Mouse (Mus musculus) liver, adult 2 months (tissue): Measurements from ENCODE around the gene Cdca7. TPM values are rescaled to one million over a fixed set of nuclear protein-coding genes. Genes with fewer than 3 reads are reported as not detected.

Experiments
- DNase-seq: peaks from one replicate; pipeline ENCODE4 v3.0.0-alpha.2; 2011; ENCODE audit warnings: low read depth, low spot score; ENCODE audit errors: extremely low read depth
- H3K27ac ChIP-seq: fragments of 200-500 bp; replicated peaks from 2 replicates; pipeline ENCODE4 v1.5.1; 2012; ENCODE audit warnings: low read depth, mild to moderate bottlenecking, control low read depth, inconsistent platforms, low read length; ENCODE audit not compliant: insufficient read depth
- H3K27me3 ChIP-seq: fragments of 200-500 bp; 2 replicates; pipeline ENCODE4 v1.6.1; 2012; ENCODE audit warnings: mild to moderate bottlenecking, moderate library complexity, low read length, inconsistent platforms; ENCODE audit not compliant: control insufficient read depth, insufficient read depth
- H3K36me3 ChIP-seq: fragments of 200-500 bp; 2 replicates; pipeline ENCODE4 v1.6.1; 2012; ENCODE audit warnings: low read length, inconsistent platforms; ENCODE audit not compliant: control insufficient read depth, insufficient read depth
- H3K4me1 ChIP-seq: fragments of 200-500 bp; 2 replicates; pipeline ENCODE4 v1.6.1; 2011; ENCODE audit warnings: low read length; ENCODE audit not compliant: control insufficient read depth, insufficient read depth
- H3K4me3 ChIP-seq: fragments of 200-500 bp; 2 replicates; pipeline ENCODE4 v1.5.1; 2011; ENCODE audit warnings: low read depth, mild to moderate bottlenecking, control low read depth, low read length, moderate library complexity; ENCODE audit not compliant: insufficient read depth
- H3K79me2 ChIP-seq: fragments of 200-500 bp; 2 replicates; pipeline ENCODE4 v1.6.1; 2012; ENCODE audit warnings: inconsistent platforms, mild to moderate bottlenecking, low read length, moderate library complexity; ENCODE audit not compliant: control insufficient read depth, insufficient read depth
- H3K9ac ChIP-seq: fragments of 200-500 bp; 2 replicates; pipeline ENCODE4 v1.6.1; 2012; ENCODE audit warnings: low read depth, mild to moderate bottlenecking, control low read depth, inconsistent platforms, low read length
- CTCF ChIP-seq: fragments of 200-500 bp; IDR thresholded peaks from 2 replicates; pipeline ENCODE4 v1.5.1; 2011; ENCODE audit warnings: low read depth, low read length, control low read depth
- POLR2A ChIP-seq: fragments of 200-500 bp; IDR thresholded peaks from 2 replicates; pipeline ENCODE4 v1.6.1; 2011; ENCODE audit warnings: low read length, control low read depth; ENCODE audit not compliant: insufficient read depth; ENCODE audit errors: extremely low read depth
- WGBS: fragments of 180-500 bp; shearing (Covaris S2); methylation state at CpG from one replicate; pipeline ENCODE4 v1.1.7; 2018; 5-methylcytosine and 5-hydroxymethylcytosine counted together
- polyA plus RNA-seq: library from polyadenylated mRNA; depleted of rRNA; stranded (reverse); fragments of >200 nt; gene quantifications from 2 replicates; pipeline ENCODE4 v1.2.3, GENCODE M21; 2012
- total RNA-seq: library from RNA; depleted of rRNA; stranded (reverse); fragments of >200 nt; gene quantifications from 2 replicates; pipeline ENCODE4 v1.2.3, GENCODE M21; 2014

The Cdca7 gene
- total and polyA plus RNA-seq, 2 experiments, result 2.2 to 2.8 TPM

DNA sequence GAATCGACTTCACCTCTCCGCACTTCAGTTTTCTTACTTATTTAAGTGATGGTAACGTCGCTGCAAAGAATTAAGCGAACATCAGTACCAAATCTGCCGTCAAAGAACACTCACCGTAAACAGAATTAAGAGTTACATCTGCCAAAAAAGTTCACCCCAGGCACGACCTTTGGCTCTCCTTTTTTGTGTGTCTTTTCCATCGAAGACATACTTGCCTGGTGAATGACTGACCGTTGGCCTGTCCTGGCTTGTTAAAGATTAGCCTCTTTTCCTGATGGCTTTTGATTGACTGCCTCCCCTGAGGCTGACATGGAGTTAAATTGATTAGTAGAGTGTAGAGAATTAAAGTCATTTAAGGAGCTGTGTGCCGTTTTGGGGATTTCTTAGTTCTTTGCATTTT is 1.3 kb downstream of the Cdca7 start:
- Histone ChIP-seq H3K79me2 (no peaks in the 10 kb centered on the region), H3K27me3 (no peaks in the 10 kb centered on the region), H3K9ac (no peak overlapping the region), H3K4me1 (peaks cover 5% of the 10 kb centered on the region), H3K4me3 (peak overlapping the region; percentile 75), H3K27ac (no peak overlapping the region; the same call in 1 of the 2 replicates), H3K36me3 (peaks cover 4% of the 10 kb centered on the region)
- WGBS, result 7% methylated on average over 11 of the region's 11 CpGs
- no peak for TF ChIP-seq CTCF
- no peak for TF ChIP-seq POLR2A
- DNase-seq, result peak; percentile 88

GRCm38 (mm10) chr2:72478176-72478575 is 2.2 kb downstream of the Cdca7 start:
- H3K36me3 ChIP-seq, result peaks cover 9% of the 10 kb centered on the region
- peaks cover 5% of the 10 kb centered on the region for H3K4me1 ChIP-seq
- no peaks in the 10 kb centered on the region for H3K79me2 ChIP-seq
- 81% methylated on average over 4 of the region's 4 CpGs for WGBS
- no peak for DNase-seq
- H3K9ac ChIP-seq, result no peak overlapping the region
- H3K4me3 ChIP-seq, result no peak overlapping the region
- H3K27ac ChIP-seq, result no peak overlapping the region
- TF ChIP-seq CTCF (no peak), POLR2A (no peak)
- no peaks in the 10 kb centered on the region for H3K27me3 ChIP-seq

GRCm38 (mm10) chr2:72478921-72479320 is 3.0 kb downstream of the Cdca7 start:
- no peaks in the 10 kb centered on the region for H3K79me2 ChIP-seq
- H3K36me3 ChIP-seq, result peaks cover 14% of the 10 kb centered on the region
- no peaks in the 10 kb centered on the region for H3K27me3 ChIP-seq
- DNase-seq, result no peak
- 96% methylated on average over 13 of the region's 13 CpGs for WGBS
- H3K4me3 ChIP-seq, result no peak overlapping the region
- H3K27ac ChIP-seq, result no peak overlapping the region
- peaks cover 5% of the 10 kb centered on the region for H3K4me1 ChIP-seq
- H3K9ac ChIP-seq, result no peak overlapping the region
- no peak for TF ChIP-seq CTCF
- TF ChIP-seq POLR2A, result no peak

DNA sequence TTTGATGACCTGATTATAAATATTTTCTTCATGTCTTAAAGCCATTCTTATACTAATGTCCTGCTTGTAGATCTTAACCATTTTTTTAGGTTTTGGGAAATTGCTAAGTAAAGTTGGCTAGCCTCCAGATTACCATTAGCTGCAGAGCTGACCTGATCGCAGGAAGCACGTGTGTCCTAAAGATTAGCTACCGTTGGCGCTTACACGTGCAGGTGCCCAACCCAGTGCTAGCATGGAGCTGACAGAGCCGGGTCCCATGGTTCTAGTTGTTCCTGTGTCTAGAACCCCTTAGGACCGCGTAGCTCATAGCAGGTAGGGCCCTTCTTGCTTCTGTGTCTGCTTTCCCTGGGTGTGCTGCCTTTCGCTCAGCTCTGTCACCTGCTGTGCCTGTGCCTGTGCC is 3.9 kb downstream of the Cdca7 start:
- no peak for DNase-seq
- 90% methylated on average over 9 of the region's 9 CpGs for WGBS
- H3K4me1 ChIP-seq, result peaks cover 5% of the 10 kb centered on the region
- no peak overlapping the region for H3K4me3 ChIP-seq
- no peak overlapping the region for H3K9ac ChIP-seq
- H3K27ac ChIP-seq, result no peak overlapping the region
- no peak for TF ChIP-seq CTCF
- no peak for TF ChIP-seq POLR2A
- no peaks in the 10 kb centered on the region for H3K79me2 ChIP-seq
- H3K36me3 ChIP-seq, result peaks cover 18% of the 10 kb centered on the region
- H3K27me3 ChIP-seq, result no peaks in the 10 kb centered on the region

DNA sequence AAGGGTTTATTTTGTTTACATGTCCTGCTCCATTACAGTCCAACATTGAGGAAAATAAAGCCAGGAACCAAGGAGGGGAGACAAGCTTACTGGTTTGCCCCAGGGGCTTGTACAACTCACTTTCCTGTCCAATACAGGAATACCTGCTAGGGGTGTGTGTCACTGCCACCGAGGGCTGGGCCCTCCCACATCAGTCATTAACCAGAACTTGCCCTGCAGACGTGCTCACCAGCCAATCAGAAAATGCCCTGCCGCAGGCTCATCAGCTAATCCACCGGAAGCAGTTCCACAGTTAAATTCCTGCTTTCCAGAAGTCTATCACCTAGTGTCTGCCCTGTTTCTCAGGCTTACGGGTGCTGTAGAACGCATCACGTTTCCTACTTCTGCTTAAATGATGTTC is 15.7 kb downstream of the Cdca7 start:
- Histone ChIP-seq H3K79me2 (no peaks in the 10 kb centered on the region), H3K27me3 (0 out of 2 replicates have a peak, but pooled peaks cover 3% of the 10 kb centered on the region), H3K9ac (no peak overlapping the region), H3K4me3 (no peak overlapping the region), H3K4me1 (no peaks in the 10 kb centered on the region), H3K27ac (no peak overlapping the region), H3K36me3 (peaks cover 2% of the 10 kb centered on the region; the same call in 1 of the 2 replicates)
- no peak for DNase-seq
- 55% methylated on average over 7 of the region's 7 CpGs for WGBS
- TF ChIP-seq CTCF, result no peak
- no peak for TF ChIP-seq POLR2A

GRCm38 (mm10) chr2:72493039-72493438 is 17.1 kb downstream of the Cdca7 start:
- TF ChIP-seq POLR2A (no peak), CTCF (no peak)

More at GRCm38 (mm10) chr2:72493039-72493438, 17.1 kb downstream of the Cdca7 start:
- H3K27me3 ChIP-seq, result 0 out of 2 replicates have a peak, but pooled peaks cover 3% of the 10 kb centered on the region
- H3K36me3 ChIP-seq, result no peaks in the 10 kb centered on the region
- H3K27ac ChIP-seq, result no peak overlapping the region
- no peaks in the 10 kb centered on the region for H3K4me1 ChIP-seq
- no peaks in the 10 kb centered on the region for H3K79me2 ChIP-seq
- H3K4me3 ChIP-seq, result no peak overlapping the region
- no peak overlapping the region for H3K9ac ChIP-seq
- WGBS, result 32% methylated on average over 14 of the region's 14 CpGs
- no peak for DNase-seq
